Mouse (Mus musculus) activated CD4-positive, CD25-positive, alpha-beta regulatory T cell, adult 4 months (primary cell): ENCODE data around the gene Rbm7. TPM values are rescaled to one million over a fixed set of nuclear protein-coding genes. Genes with fewer than 3 reads are reported as not detected.

Source experiments
- polyA plus RNA-seq, 2 experiments: library from polyadenylated mRNA; unstranded; fragments of 100-300 nt; shearing (Covaris generic); gene quantifications; one replicate each; pipeline ENCODE4 v1.2.1; 2017

The Rbm7 gene
- polyA plus RNA-seq, 2 experiments from 2014 or later, result 137 to 142 TPM

Other genes with a start within 250 kb of the Rbm7 start
- under 1 TPM in 1 of 2 experiments, not detected in 1; 0.24 TPM for gene Nxpe2, start 141.8 kb downstream of the Rbm7 start, polyA plus RNA-seq
- gene Rexo2, start 14.7 kb downstream of the Rbm7 start, polyA plus RNA-seq, result 100 to 1,000 TPM; 228 to 261 TPM
- gene Gm5617, start 143 bp upstream of the Rbm7 start, polyA plus RNA-seq, result 10 to 100 TPM; 25.2 to 29.1 TPM
- gene Nnmt, start 109.9 kb upstream of the Rbm7 start, polyA plus RNA-seq, result not detected